ENCODE assay signal across 9 mouse cellular contexts in genomic region chr7:113909161-113909825, GRCm38 (mm10).
DNase-seq lines count a peak whose midpoint lies in the region; ATAC-seq and TF ChIP-seq lines count a peak whose summit lies in the region.
"Had no signal": no experiment of that assay in that cellular context is flagged by ENCODE, and none has a peak within 500 bp of the region (broad histone marks: within the 10 kb centered on the region; RNA-seq: fewer than 3 reads in every experiment).

No protein-coding gene starts in this region.

- no peak for TF ChIP-seq CTCF in heart, adult 2 months (IDR thresholded peaks at IDR 0.05)

- no peak for TF ChIP-seq POLR2A in heart, adult 2 months (IDR thresholded peaks at IDR 0.05; ENCODE audit: insufficient read depth, low read depth, low read length)

- no peaks in the 10 kb centered on the region for H3K79me2 ChIP-seq in heart, adult 2 months (replicated peaks; ENCODE audit: control insufficient read depth, insufficient read depth, low read length)

- intact Hi-C loops in heart, adult 2 months (cut with DNase I) = no loop called here

- H3K4me1 ChIP-seq in heart, adult 2 months (ENCODE audit: control insufficient read depth, insufficient read depth, low read length) = no peaks in the 10 kb centered on the region
- H3K4me1 ChIP-seq in embryonic facial prominence, embryonic 14.5 days (ENCODE audit: control insufficient read depth, insufficient read depth, low read length) = no peaks in the 10 kb centered on the region

- H3K27ac ChIP-seq in heart, adult 2 months = no peak overlapping the region
- H3K27ac ChIP-seq in embryonic facial prominence, embryonic 14.5 days (replicated peaks; ENCODE audit: low read depth, low read length) = no peak overlapping the region

- H3K4me2 ChIP-seq in embryonic facial prominence, embryonic 14.5 days (ENCODE audit: low read depth, low read length) = no peak overlapping the region

- peak; percentile 74; the same call in 1 of the 2 replicates for ATAC-seq in embryonic facial prominence, embryonic 14.5 days (ENCODE audit: low read depth)

- no peaks in the 10 kb centered on the region for H3K36me3 ChIP-seq in heart, adult 2 months (ENCODE audit: control insufficient read depth, insufficient read depth, low read length)
- H3K36me3 ChIP-seq in embryonic facial prominence, embryonic 14.5 days (ENCODE audit: control insufficient read depth, insufficient read depth, low read length) = no peaks in the 10 kb centered on the region
- H3K36me3 ChIP-seq: G1E had no signal

- no peak overlapping the region for H3K4me3 ChIP-seq in heart, adult 2 months
- H3K4me3 ChIP-seq in embryonic facial prominence, embryonic 14.5 days (ENCODE audit: low read depth, low read length) = no peak overlapping the region

- whole genome bisulfite sequencing in heart, adult 2 months = 41% methylated on average over 12 of the region's 12 CpGs
- WGBS in embryonic facial prominence, embryonic 14.5 days = 25% methylated on average over 12 of the region's 12 CpGs

- DNase-seq in heart, adult 2 months = peak; percentile 17 to 31
- no peak for DNase-seq in heart, adult 8-10 months (ENCODE audit: low spot score)
- DNase-seq in Muller cell, postnatal 12 days (ENCODE audit: inconsistent ontology term) = peak; percentile 61
- DNase-seq in embryonic facial prominence, embryonic 14.5 days (ENCODE audit: low spot score) = no peak
- peak; percentile 22 to 29 for DNase-seq in layer of hippocampus, postnatal 14 days (ENCODE audit: low spot score in 2 of 2)
- DNase-seq in urinary bladder, adult 2 months (ENCODE audit: low spot score) = no peak
- no peak for DNase-seq in natural killer cell, adult 2 months (ENCODE audit: low spot score in 2 of 2)
- DNase-seq in testis, postnatal 10 days (ENCODE audit: low spot score) = no peak

- H3K9ac ChIP-seq in heart, adult 2 months (ENCODE audit: low read depth, low read length) = no peak overlapping the region
- H3K9ac ChIP-seq in embryonic facial prominence, embryonic 14.5 days (ENCODE audit: low read depth, low read length) = no peak overlapping the region

- TF ChIP-seq EP300 in heart, adult 2 months (IDR thresholded peaks at IDR 0.05; ENCODE audit: insufficient read depth, low read depth, low read length) = no peak

- no peaks in the 10 kb centered on the region for H3K27me3 ChIP-seq in heart, adult 2 months (ENCODE audit: control insufficient read depth, insufficient read depth, low read length)
- no peaks in the 10 kb centered on the region for H3K27me3 ChIP-seq in embryonic facial prominence, embryonic 14.5 days (replicated peaks; ENCODE audit: control insufficient read depth, insufficient read depth, low read length)

- H3K9me3 ChIP-seq in embryonic facial prominence, embryonic 14.5 days (ENCODE audit: control insufficient read depth, low read length) = no peaks in the 10 kb centered on the region

Comparison
In these comparisons a context has a peak if more than half of its experiments do, and no peak if none do; other contexts are left out.
1. DNase-seq: peak in heart, adult 2 months (2 of 2), Muller cell, postnatal 12 days (single experiment) and layer of hippocampus, postnatal 14 days (2 of 2); none in heart, adult 8-10 months (single experiment), embryonic facial prominence, embryonic 14.5 days (single experiment), urinary bladder, adult 2 months (single experiment), natural killer cell, adult 2 months (0 of 2) and testis, postnatal 10 days (single experiment).